Mouse (Mus musculus) lung, postnatal 36 days (tissue): ENCODE data around the gene Hils1.

Experiments
- DNase-seq: peaks from one replicate; pipeline ENCODE4 v3.0.0; 2022; ENCODE audit warnings: mixed read lengths

Hils1 gene

GRCm38 (mm10) chr11:94990102-94990748, 22.8 kb downstream of the Hils1 start:
- DNase-seq: no peak

GRCm38 (mm10) chr11:94990749-94991577, 23.6 kb downstream of the Hils1 start, which contains the start of gene Ppp1r9b:
Gene Ppp1r9b (plus strand): TSS chr11:94991035.
- peak; percentile 96 for DNase-seq

GRCm38 (mm10) chr11:94991641-94992479, 24.5 kb downstream of the Hils1 start:
- DNase-seq: peak; percentile 59

GRCm38 (mm10) chr11:94992480-94992753, 25.0 kb downstream of the Hils1 start:
- DNase-seq: no peak

- DNase-seq: peak; percentile 81
Observed at GRCm38 (mm10) chr11:94992754-94993606, 25.6 kb downstream of the Hils1 start.

- no peak for DNase-seq
Observed at GRCm38 (mm10) chr11:94994208-94994814, 26.9 kb downstream of the Hils1 start.

GRCm38 (mm10) chr11:94994947-94995772, 27.8 kb downstream of the Hils1 start:
- DNase-seq: no peak

GRCm38 (mm10) chr11:94996101-94996500, 28.7 kb downstream of the Hils1 start:
- DNase-seq: no peak

GRCm38 (mm10) chr11:94996984-94997383, 29.6 kb downstream of the Hils1 start:
- no peak for DNase-seq

- DNase-seq: peak; percentile 46
Observed at GRCm38 (mm10) chr11:94997596-94997995, 30.2 kb downstream of the Hils1 start.

GRCm38 (mm10) chr11:94998041-94998531, 30.7 kb downstream of the Hils1 start:
- DNase-seq: peak; percentile 51

GRCm38 (mm10) chr11:95000128-95000527, 32.7 kb downstream of the Hils1 start:
- DNase-seq: no peak

- peak; percentile 80 for DNase-seq
Observed at GRCm38 (mm10) chr11:95000548-95000947, 33.2 kb downstream of the Hils1 start.

- peak; percentile 86 for DNase-seq
Observed at GRCm38 (mm10) chr11:95001058-95001457, 33.7 kb downstream of the Hils1 start.

GRCm38 (mm10) chr11:95001584-95002347, 34.4 kb downstream of the Hils1 start:
- no peak for DNase-seq

- DNase-seq: no peak
Observed at GRCm38 (mm10) chr11:95002705-95003104, 35.3 kb downstream of the Hils1 start.

GRCm38 (mm10) chr11:95004136-95004936, 36.9 kb downstream of the Hils1 start:
- no peak for DNase-seq

- no peak for DNase-seq
Observed at GRCm38 (mm10) chr11:95004937-95005198, 37.5 kb downstream of the Hils1 start.

- DNase-seq: no peak
Observed at GRCm38 (mm10) chr11:95006038-95006437, 38.6 kb downstream of the Hils1 start.
